Mouse (Mus musculus) CH12.LX (cell line): Measurements from ENCODE around the gene Ush1g.

Source experiments
- CTCF ChIP-seq, 2 experiments: IDR thresholded peaks in 1 of 2; conservative IDR thresholded peaks in 1 of 2; 2 replicates each; pipeline ENCODE4 v1.5.1; 2011 to 2012; ENCODE audit warnings: low read depth in 2 of 2, low read length in 2 of 2, improper control_type of control experiment in 1 of 2, inconsistent platforms in 1 of 2, mild to moderate bottlenecking in 1 of 2, moderate library complexity in 1 of 2
- EP300 ChIP-seq: IDR thresholded peaks from 2 replicates; pipeline ENCODE4 v1.6.1; 2011; ENCODE audit warnings: low read length, improper control_type of control experiment

- no peak for TF ChIP-seq CTCF (conservative IDR thresholded peaks at IDR 0.05 in 1 of 2, IDR thresholded peaks at IDR 0.05 in 1 of 2; ENCODE audit: low read depth in 2 of 2, low read length in 2 of 2)
- no peak for TF ChIP-seq EP300
These were observed 20.5 kb downstream of the Ush1g start for GRCm38 (mm10) chr11:115301351-115301750.
